Mouse (Mus musculus) liver, adult 2 months (tissue): ENCODE measurements around the gene Fstl3.

ENCODE experiments used
- CTCF ChIP-seq: fragments of 200-500 bp; IDR thresholded peaks from 2 replicates; pipeline ENCODE4 v1.5.1; 2011; ENCODE audit warnings: low read depth, low read length, control low read depth
- POLR2A ChIP-seq: fragments of 200-500 bp; IDR thresholded peaks from 2 replicates; pipeline ENCODE4 v1.6.1; 2011; ENCODE audit warnings: low read length, control low read depth; ENCODE audit not compliant: insufficient read depth; ENCODE audit errors: extremely low read depth

DNA sequence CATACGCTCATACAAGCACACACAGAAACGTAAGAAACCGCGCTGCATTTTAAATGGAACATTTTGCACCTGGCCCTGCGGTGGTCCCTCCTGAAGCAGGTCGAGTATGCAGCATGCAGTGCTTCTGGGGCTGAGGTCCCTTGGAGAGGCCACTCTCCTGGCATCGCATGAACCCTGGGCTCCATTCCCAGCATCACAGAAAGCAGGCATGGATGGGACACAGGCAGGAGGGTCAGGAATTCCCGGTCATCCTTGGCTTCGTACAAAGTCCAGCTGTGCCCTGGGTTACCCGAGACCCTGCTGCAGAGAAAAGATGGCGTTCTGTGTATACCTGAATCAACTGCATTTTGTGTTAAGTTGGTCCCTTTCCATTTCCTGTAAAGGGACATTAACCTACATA, 23.4 kb downstream of the Fstl3 start:
- TF ChIP-seq CTCF, result no peak
- TF ChIP-seq POLR2A, result no peak
